Comparison of ENCODE assay signal across 11 mouse cellular contexts in the genomic region with DNA sequence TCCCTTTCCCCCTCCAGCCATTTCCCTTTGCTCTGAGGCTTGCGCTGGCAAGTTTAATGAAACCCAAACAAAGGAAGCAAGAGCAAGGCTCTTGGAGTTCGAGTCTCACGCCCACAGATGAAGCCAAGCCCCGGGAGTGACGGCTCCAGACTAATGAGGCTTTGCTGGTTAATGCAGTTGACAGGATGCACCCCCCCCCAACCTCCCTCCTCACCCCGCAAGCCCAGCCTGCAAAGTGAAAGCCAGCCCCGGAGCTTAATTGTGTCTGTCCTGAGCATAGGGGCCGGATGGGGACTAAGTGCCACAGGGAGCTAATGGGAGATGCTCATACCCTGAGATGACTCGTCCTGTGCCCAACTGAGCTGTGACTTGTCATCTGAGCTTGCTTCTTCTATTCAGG.
DNase-seq lines count a peak whose midpoint lies in the region; ATAC-seq and TF ChIP-seq lines count a peak whose summit lies in the region.
"Had no signal": no experiment of that assay in that cellular context is flagged by ENCODE, and none has a peak within 500 bp of the region (broad histone marks: within the 10 kb centered on the region; RNA-seq: fewer than 3 reads in every experiment).

No protein-coding gene starts in this region.

- no peak for TF ChIP-seq CTCF in lung, postnatal 0 days (IDR thresholded peaks at IDR 0.05)

- no peaks in the 10 kb centered on the region for H3K9me3 ChIP-seq in kidney, embryonic 14.5 days (ENCODE audit: control insufficient read depth, low read length)
- H3K9me3 ChIP-seq in embryonic facial prominence, embryonic 10.5 days = no peaks in the 10 kb centered on the region
- H3K9me3 ChIP-seq in forebrain, embryonic 12.5 days = no peaks in the 10 kb centered on the region
- H3K9me3 ChIP-seq in lung, postnatal 0 days (ENCODE audit: low read length) = no peaks in the 10 kb centered on the region

- H3K4me3 ChIP-seq in kidney, embryonic 14.5 days (ENCODE audit: low read length) = no peak overlapping the region
- H3K4me3 ChIP-seq in embryonic facial prominence, embryonic 10.5 days = peak overlapping the region; percentile 25; the same call in 1 of the 2 replicates
- no peak overlapping the region for H3K4me3 ChIP-seq in forebrain, embryonic 12.5 days (replicated peaks)
- 0 out of 2 replicates have a peak overlapping the region, but pooled peaks have one; percentile 5 for H3K4me3 ChIP-seq in lung, postnatal 0 days (ENCODE audit: low read depth, low read length)
- H3K4me3 ChIP-seq: gastrocnemius, adult 2 months had no signal

- H3K36me3 ChIP-seq in kidney, embryonic 14.5 days (ENCODE audit: control insufficient read depth, insufficient read depth, low read length) = no peaks in the 10 kb centered on the region
- H3K36me3 ChIP-seq in embryonic facial prominence, embryonic 10.5 days (replicated peaks) = no peaks in the 10 kb centered on the region
- no peaks in the 10 kb centered on the region for H3K36me3 ChIP-seq in forebrain, embryonic 12.5 days (replicated peaks)
- no peaks in the 10 kb centered on the region for H3K36me3 ChIP-seq in lung, postnatal 0 days (ENCODE audit: insufficient read depth, low read length)

- ATAC-seq in kidney, embryonic 14.5 days (ENCODE audit: low FRiP score, low TSS enrichment) = no peak
- ATAC-seq in forebrain, embryonic 12.5 days (ENCODE audit: low FRiP score) = no peak
- 0 out of 2 replicates have a peak, but pooled peaks have one; percentile 9 for ATAC-seq in lung, postnatal 0 days
- ATAC-seq: liver, postnatal 0 days had no signal

- peaks cover 7% of the 10 kb centered on the region; the same call in 1 of the 2 replicates for H3K4me1 ChIP-seq in kidney, embryonic 14.5 days (ENCODE audit: control insufficient read depth, insufficient read depth, low read length)
- H3K4me1 ChIP-seq in embryonic facial prominence, embryonic 10.5 days = peaks cover 26% of the 10 kb centered on the region
- peaks cover 20% of the 10 kb centered on the region for H3K4me1 ChIP-seq in forebrain, embryonic 12.5 days
- no peaks in the 10 kb centered on the region for H3K4me1 ChIP-seq in lung, postnatal 0 days (ENCODE audit: insufficient read depth, low read depth, low read length)

- H3K4me2 ChIP-seq in kidney, embryonic 14.5 days (replicated peaks; ENCODE audit: low read depth, low read length) = peak overlapping the region; percentile 0
- 0 out of 2 replicates have a peak overlapping the region, but pooled peaks have one; percentile 3 for H3K4me2 ChIP-seq in forebrain, embryonic 12.5 days
- peak overlapping the region; percentile 32 for H3K4me2 ChIP-seq in lung, postnatal 0 days (replicated peaks; ENCODE audit: low read depth, low read length)

- H3K27me3 ChIP-seq in kidney, embryonic 14.5 days (ENCODE audit: control insufficient read depth, insufficient read depth, low read length) = no peaks in the 10 kb centered on the region
- no peaks in the 10 kb centered on the region for H3K27me3 ChIP-seq in embryonic facial prominence, embryonic 10.5 days (replicated peaks; ENCODE audit: low read depth, poor library complexity, severe bottlenecking)
- H3K27me3 ChIP-seq in forebrain, embryonic 12.5 days = no peaks in the 10 kb centered on the region
- H3K27me3 ChIP-seq in lung, postnatal 0 days (replicated peaks; ENCODE audit: insufficient read depth, low read length) = no peaks in the 10 kb centered on the region

- no peak for TF ChIP-seq EP300 in lung, postnatal 0 days (IDR thresholded peaks at IDR 0.05)

- no peak overlapping the region for H3K27ac ChIP-seq in kidney, embryonic 14.5 days (ENCODE audit: low read depth, low read length)
- H3K27ac ChIP-seq in embryonic facial prominence, embryonic 10.5 days (replicated peaks) = no peak overlapping the region; the same call in 1 of the 2 replicates
- H3K27ac ChIP-seq in forebrain, embryonic 12.5 days = 0 out of 2 replicates have a peak overlapping the region, but pooled peaks have one; percentile 19
- H3K27ac ChIP-seq in lung, postnatal 0 days (ENCODE audit: low read length) = no peak overlapping the region
- H3K27ac ChIP-seq: gastrocnemius, adult 2 months had no signal

- 3% methylated on average over 9 of the region's 9 CpGs for WGBS in kidney, embryonic 14.5 days
- 9% methylated on average over 9 of the region's 9 CpGs for WGBS in embryonic facial prominence, embryonic 10.5 days
- 8% methylated on average over 9 of the region's 9 CpGs for WGBS in forebrain, embryonic 12.5 days
- 8% methylated on average over 9 of the region's 9 CpGs for WGBS in lung, postnatal 0 days

- DNase-seq in kidney, adult 11 months = no peak
- peak; percentile 24 for DNase-seq in embryonic facial prominence, embryonic 10.5 days (ENCODE audit: low spot score)
- no peak for DNase-seq in lung, postnatal 0 days (ENCODE audit: low spot score)
- no peak for DNase-seq in cerebellum, adult 11 months
- DNase-seq in right cerebral cortex, postnatal 36 days (ENCODE audit: low spot score in 2 of 2) = no peak
- DNase-seq: adrenal gland, postnatal 25 days; cerebellum, postnatal 25 days; gastrocnemius, adult 2 months; liver, postnatal 0 days had no signal

- no peak overlapping the region for H3K9ac ChIP-seq in kidney, embryonic 14.5 days (ENCODE audit: low read depth, low read length)
- H3K9ac ChIP-seq in forebrain, embryonic 12.5 days = no peak overlapping the region
- H3K9ac ChIP-seq in lung, postnatal 0 days (replicated peaks; ENCODE audit: low read depth) = no peak overlapping the region
- H3K9ac ChIP-seq: liver, postnatal 0 days had no signal

Comparison
In these comparisons a context has a peak if more than half of its experiments do, and no peak if none do; other contexts are left out.
1. H3K4me3 ChIP-seq: peak in embryonic facial prominence, embryonic 10.5 days (single experiment) and lung, postnatal 0 days (single experiment); none in kidney, embryonic 14.5 days (single experiment) and forebrain, embryonic 12.5 days (single experiment).
2. Peak in every context shown above with its lines, with median percentiles within 50 percentile points of each other: H3K4me2 ChIP-seq.